In genomic region chr1:51780357-51780756, GRCm38 (mm10) we compare ENCODE assay signal across 12 mouse cellular contexts.
DNase-seq lines count a peak whose midpoint lies in the region; ATAC-seq lines count a peak whose summit lies in the region.
"Had no signal": no experiment of that assay in that cellular context is flagged by ENCODE, and none has a peak within 500 bp of the region (broad histone marks: within the 10 kb centered on the region; RNA-seq: fewer than 3 reads in every experiment).

No protein-coding gene starts in this region.

- peak; percentile 46 for DNase-seq in gastrocnemius, postnatal 25 days
- no peak for DNase-seq in gastrocnemius, postnatal 4 days (ENCODE audit: low spot score in 2 of 2)
- peak; percentile 14 to 60 for DNase-seq in kidney, postnatal 25 days
- DNase-seq in kidney, postnatal 4 days, result no peak
- DNase-seq in embryo, embryonic 9.5 days (ENCODE audit: extremely low spot score), result peak; percentile 12
- peak; percentile 49 for DNase-seq in skeletal muscle tissue, adult 2 months (ENCODE audit: low read depth, low spot score)
- DNase-seq in right cerebral cortex, postnatal 36 days (ENCODE audit: low spot score in 2 of 2), result no peak
- DNase-seq: cerebellum, adult 2 months; thymus, postnatal 36 days had no signal

- ATAC-seq in CD4-positive, CD25-positive, alpha-beta regulatory T cell, adult 4 months, result no peak
- ATAC-seq: forebrain, embryonic 13.5 days; lung, postnatal 0 days had no signal

Comparison
In these comparisons a context has a peak if more than half of its experiments do, and no peak if none do; other contexts are left out.
1. DNase-seq: peak in gastrocnemius, postnatal 25 days (single experiment), kidney, postnatal 25 days (2 of 2), embryo, embryonic 9.5 days (single experiment) and skeletal muscle tissue, adult 2 months (single experiment); none in gastrocnemius, postnatal 4 days (0 of 2), kidney, postnatal 4 days (0 of 2) and right cerebral cortex, postnatal 36 days (0 of 2).